Mouse (Mus musculus) layer of hippocampus, adult 6 months (tissue): ENCODE data around the gene Olfr493. TPM values are rescaled to one million over a fixed set of nuclear protein-coding genes. Genes with fewer than 3 reads are reported as not detected.

Experiments
- long read RNA-seq, 2 experiments: library from polyadenylated mRNA; unstranded; transcript quantifications; one replicate each; pipeline ENCODE4 v2.0.0; 2019 to 2020
- polyA plus RNA-seq: library from polyadenylated mRNA; unstranded; fragments of <200 nt; fragmentation: Nextera tagmentation; gene quantifications from 2 replicates; pipeline ENCODE4 v1.2.3, GENCODE M21; 2021

The Olfr493 gene
- polyA plus RNA-seq: not detected in 2 replicates
- long read RNA-seq, experiment 1: 0 reads
- long read RNA-seq, experiment 2: 0 reads

GRCm38 (mm10) chr7:108346879-108347278 lies at the start of gene Olfr493:
Gene Olfr493 (minus strand): TSS chr7:108346979.

GRCm38 (mm10) chr7:108392867-108393266 lies 46.1 kb upstream of the Olfr493 start, which contains the start of gene Olfr495:
Gene Olfr495 (plus strand): TSS chr7:108393167.

GRCm38 (mm10) chr7:108365035-108365434 lies 18.3 kb upstream of the Olfr493 start, which contains the start of gene Olfr494:
Gene Olfr494 (plus strand): TSS chr7:108365335.

GRCm38 (mm10) chr7:108323574-108323973 lies 23.2 kb downstream of the Olfr493 start, which contains the start of gene Olfr492:
Gene Olfr492 (minus strand): TSS chr7:108323674.

GRCm38 (mm10) chr7:108313151-108313550 lies 33.6 kb downstream of the Olfr493 start, which contains the start of gene Olfr491:
Gene Olfr491 (plus strand): TSS chr7:108313451.

Other genes with a start within 250 kb of the Olfr493 start
- gene Olfr482, start 249.4 kb downstream of the Olfr493 start, polyA plus RNA-seq: not detected in 2 replicates
- gene Olfr483, start 246.1 kb downstream of the Olfr493 start, polyA plus RNA-seq: not detected in 2 replicates
- gene Olfr484, start 219.5 kb downstream of the Olfr493 start, polyA plus RNA-seq: not detected in 2 replicates
- gene Olfr485, start 187.1 kb downstream of the Olfr493 start, polyA plus RNA-seq: not detected in 2 replicates
- not detected in 2 replicates for gene Olfr486, start 174.2 kb downstream of the Olfr493 start, polyA plus RNA-seq
- not detected in 2 replicates for gene Olfr487, start 132.3 kb downstream of the Olfr493 start, polyA plus RNA-seq
- gene Olfr488, start 88.6 kb downstream of the Olfr493 start, polyA plus RNA-seq: not detected in 2 replicates
- gene Olfr490, start 58.0 kb downstream of the Olfr493 start, polyA plus RNA-seq: not detected in 2 replicates
- not detected in 2 replicates for gene Olfr491, start 33.5 kb downstream of the Olfr493 start, polyA plus RNA-seq
- gene Olfr492, start 23.3 kb downstream of the Olfr493 start, polyA plus RNA-seq: not detected in 2 replicates
- not detected in 2 replicates for gene Olfr494, start 18.4 kb upstream of the Olfr493 start, polyA plus RNA-seq
- gene Olfr495, start 46.2 kb upstream of the Olfr493 start, polyA plus RNA-seq: not detected in 2 replicates
- gene Olfr497, start 73.4 kb upstream of the Olfr493 start, polyA plus RNA-seq: not detected in 2 replicates
- gene Olfr498, start 118.3 kb upstream of the Olfr493 start, polyA plus RNA-seq: not detected in 2 replicates
- not detected in 2 replicates for gene Olfr502, start 178.1 kb upstream of the Olfr493 start, polyA plus RNA-seq
- not detected in 2 replicates for gene Olfr503, start 197.5 kb upstream of the Olfr493 start, polyA plus RNA-seq
- gene Olfr504, start 218.8 kb upstream of the Olfr493 start, polyA plus RNA-seq: not detected in 2 replicates